Mouse (Mus musculus) kidney, adult 18-20 months (tissue): ENCODE results near the gene Vmn2r84.
"Not testable (repeated sequence)": the region's sequence is repeated elsewhere in the genome, so short reads cannot be mapped to it uniquely, and the experiment has no call there.

ENCODE experiments used
- DNase-seq: peaks from one replicate; pipeline ENCODE4 v3.0.0; 2021

Gene Vmn2r84

GRCm38 (mm10) chr10:130394232-130394631 lies at the start of gene Vmn2r84:
Gene Vmn2r84, minus strand, starts transcription at chr10:130394332.
- no peak for DNase-seq

- DNase-seq = not testable (repeated sequence)
Observed at GRCm38 (mm10) chr10:130434185-130434898, 40.2 kb upstream of the Vmn2r84 start.

GRCm38 (mm10) chr10:130429603-130430002 lies 35.5 kb upstream of the Vmn2r84 start, which contains the start of gene Vmn2r85:
Gene Vmn2r85, minus strand, starts transcription at chr10:130429703.
- DNase-seq = not testable (repeated sequence)

GRCm38 (mm10) chr10:130422368-130422767 lies 28.2 kb upstream of the Vmn2r84 start:
- not testable (repeated sequence) for DNase-seq

GRCm38 (mm10) chr10:130420401-130420800 lies 26.3 kb upstream of the Vmn2r84 start:
- no peak for DNase-seq

GRCm38 (mm10) chr10:130419954-130420353 lies 25.8 kb upstream of the Vmn2r84 start:
- DNase-seq = not testable (repeated sequence)

- not testable (repeated sequence) for DNase-seq
Observed at GRCm38 (mm10) chr10:130416352-130416751, 22.2 kb upstream of the Vmn2r84 start.

GRCm38 (mm10) chr10:130412167-130412698 lies 18.1 kb upstream of the Vmn2r84 start:
- not testable (repeated sequence) for DNase-seq

GRCm38 (mm10) chr10:130375145-130375544 lies 19.0 kb downstream of the Vmn2r84 start:
- DNase-seq = no peak

- DNase-seq = no peak
Observed at GRCm38 (mm10) chr10:130372491-130373173, 21.5 kb downstream of the Vmn2r84 start.

- DNase-seq = no peak
Observed at GRCm38 (mm10) chr10:130371644-130372043, 22.5 kb downstream of the Vmn2r84 start.

- no peak for DNase-seq
Observed at GRCm38 (mm10) chr10:130370005-130370682, 24.0 kb downstream of the Vmn2r84 start.

- no peak for DNase-seq
Observed at GRCm38 (mm10) chr10:130368384-130368783, 25.7 kb downstream of the Vmn2r84 start.

- DNase-seq = no peak
Observed at GRCm38 (mm10) chr10:130364766-130365165, 29.4 kb downstream of the Vmn2r84 start.

- no peak for DNase-seq
Observed at GRCm38 (mm10) chr10:130363438-130364164, 30.5 kb downstream of the Vmn2r84 start.

GRCm38 (mm10) chr10:130344056-130344455 lies 50.1 kb downstream of the Vmn2r84 start:
- no peak for DNase-seq

- not testable (repeated sequence) for DNase-seq
Observed at GRCm38 (mm10) chr10:130340050-130340449, 54.1 kb downstream of the Vmn2r84 start.

GRCm38 (mm10) chr10:130337581-130337980 lies 56.6 kb downstream of the Vmn2r84 start:
- no peak for DNase-seq

GRCm38 (mm10) chr10:130336385-130336784 lies 57.7 kb downstream of the Vmn2r84 start:
- DNase-seq = no peak

GRCm38 (mm10) chr10:130330711-130331110 lies 63.4 kb downstream of the Vmn2r84 start:
- no peak for DNase-seq
